Mouse (Mus musculus): ENCODE results near the gene Sympk. TPM values are rescaled to one million over a fixed set of nuclear protein-coding genes. Genes with fewer than 3 reads are reported as not detected.

Gene Sympk
- polyA plus RNA-seq, 1 experiment from 2014 or later: 29.6 TPM

DNA sequence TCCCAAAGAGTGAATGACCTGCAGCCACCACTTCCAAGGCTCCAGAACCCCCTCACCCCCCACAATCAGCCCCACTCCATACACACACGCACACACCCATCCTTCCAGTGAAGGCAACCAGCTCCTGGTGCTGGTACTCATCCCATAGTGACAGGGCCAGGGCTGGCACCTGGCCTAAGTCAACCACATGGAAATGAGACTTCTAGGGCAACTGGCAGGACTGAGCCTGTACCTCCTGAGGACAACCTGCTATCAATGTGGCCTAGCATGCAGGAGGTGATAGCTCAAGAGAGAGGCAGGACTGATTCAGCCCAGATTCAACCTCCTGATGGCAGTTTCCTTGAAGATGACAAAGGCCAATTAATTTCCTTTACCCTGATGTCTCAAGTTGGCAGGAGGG is 76.1 kb downstream of the Sympk start:
- Histone ChIP-seq H3K9me3 (no peaks in the 10 kb centered on the region), H3K9ac (no peak overlapping the region), H3K4me1 (replicated peaks) (peaks cover 18% of the 10 kb centered on the region), H3K27ac (no peak overlapping the region), H3K4me3 (replicated peaks) (no peak overlapping the region), H3K36me3 (0 out of 2 replicates have a peak, but pooled peaks cover 2% of the 10 kb centered on the region), H3K4me2 (replicated peaks) (no peak overlapping the region), H3K27me3 (replicated peaks) (no peaks in the 10 kb centered on the region)
- 79% methylated on average over 1 of the region's 1 CpGs for WGBS
- ATAC-seq: no peak

DNA sequence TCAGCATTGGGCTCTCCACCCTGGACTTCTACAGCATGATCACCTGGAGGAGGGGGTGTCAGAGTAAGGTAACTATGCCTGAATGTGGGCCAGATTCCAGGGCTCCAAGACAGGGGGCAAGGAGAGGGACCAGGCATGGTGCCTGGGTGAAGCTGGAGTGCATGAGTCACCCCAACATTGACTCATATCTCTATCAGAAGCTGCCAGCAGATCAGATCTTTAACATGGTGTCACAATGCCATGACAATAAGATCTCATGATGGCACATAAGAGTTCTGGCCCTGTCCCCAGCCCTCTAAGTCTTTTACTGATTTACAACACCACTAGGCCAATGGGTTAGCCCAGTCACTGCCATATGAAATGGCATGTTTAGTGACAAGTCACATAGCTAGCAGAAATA is 79.6 kb downstream of the Sympk start:
- 0 out of 2 replicates have a peak, but pooled peaks cover 2% of the 10 kb centered on the region for H3K36me3 ChIP-seq
- H3K27ac ChIP-seq: no peak overlapping the region
- H3K9ac ChIP-seq: no peak overlapping the region
- no peaks in the 10 kb centered on the region for H3K27me3 ChIP-seq (replicated peaks)
- no peak overlapping the region for H3K4me3 ChIP-seq (replicated peaks)
- H3K4me2 ChIP-seq (replicated peaks): no peak overlapping the region
- no peak for ATAC-seq
- H3K4me1 ChIP-seq (replicated peaks): no peaks in the 10 kb centered on the region
- no peaks in the 10 kb centered on the region for H3K9me3 ChIP-seq

Other genes starting within 250 kb of the Sympk start
- not detected in 2 replicates for gene Psg19, start 225.9 kb upstream of the Sympk start, polyA plus RNA-seq (2015; fragmentation: Nextera tagmentation; extraction: Ambion mirVana)
- 0.13 TPM in 2 replicates for gene Psg17, start 202.8 kb upstream of the Sympk start, polyA plus RNA-seq (2015; fragmentation: Nextera tagmentation; extraction: Ambion mirVana)
- gene Mill2, start 184.4 kb upstream of the Sympk start, polyA plus RNA-seq (2015; fragmentation: Nextera tagmentation; extraction: Ambion mirVana): 0.73 TPM in 2 replicates
- gene Pglyrp1, start 153.0 kb upstream of the Sympk start, polyA plus RNA-seq (2015; fragmentation: Nextera tagmentation; extraction: Ambion mirVana): 53.1 and 72.8 TPM in 2 replicates
- gene Ccdc61, start 114.0 kb upstream of the Sympk start, polyA plus RNA-seq (2015; fragmentation: Nextera tagmentation; extraction: Ambion mirVana): 25.2 and 29.2 TPM in 2 replicates
- gene Nova2, start 98.5 kb upstream of the Sympk start, polyA plus RNA-seq (2015; fragmentation: Nextera tagmentation; extraction: Ambion mirVana): 0.49 and 0.57 TPM in 2 replicates
- gene Nanos2, start 37.0 kb upstream of the Sympk start, polyA plus RNA-seq (2015; fragmentation: Nextera tagmentation; extraction: Ambion mirVana): not detected in 2 replicates
- gene Mypop, start 33.1 kb upstream of the Sympk start, polyA plus RNA-seq (2015; fragmentation: Nextera tagmentation; extraction: Ambion mirVana): 2.5 and 2.9 TPM in 2 replicates
- 24.5 and 24.6 TPM in 2 replicates for gene Irf2bp1, start 20.3 kb upstream of the Sympk start, polyA plus RNA-seq (2015; fragmentation: Nextera tagmentation; extraction: Ambion mirVana)
- gene Foxa3, start 839 bp upstream of the Sympk start, polyA plus RNA-seq (2015; fragmentation: Nextera tagmentation; extraction: Ambion mirVana): 26.6 and 28.3 TPM in 2 replicates
- not detected in 2 replicates for gene Rsph6a, start 30.3 kb downstream of the Sympk start, polyA plus RNA-seq (2015; fragmentation: Nextera tagmentation; extraction: Ambion mirVana)
- 11.0 and 13.4 TPM in 2 replicates for gene Dmwd, start 51.9 kb downstream of the Sympk start, polyA plus RNA-seq (2015; fragmentation: Nextera tagmentation; extraction: Ambion mirVana)
- 52.2 and 53.7 TPM in 2 replicates for gene Dmpk, start 59.5 kb downstream of the Sympk start, polyA plus RNA-seq (2015; fragmentation: Nextera tagmentation; extraction: Ambion mirVana)
- gene Six5, start 70.2 kb downstream of the Sympk start, polyA plus RNA-seq (2015; fragmentation: Nextera tagmentation; extraction: Ambion mirVana): 8.7 and 8.8 TPM in 2 replicates
- 1.8 and 2.3 TPM in 2 replicates for gene Gm4969, start 94.0 kb downstream of the Sympk start, polyA plus RNA-seq (2015; fragmentation: Nextera tagmentation; extraction: Ambion mirVana)
- gene Fbxo46, start 95.5 kb downstream of the Sympk start, polyA plus RNA-seq (2015; fragmentation: Nextera tagmentation; extraction: Ambion mirVana): 10.5 and 12.8 TPM in 2 replicates
- gene Qpctl, start 124.9 kb downstream of the Sympk start, polyA plus RNA-seq (2015; fragmentation: Nextera tagmentation; extraction: Ambion mirVana): 9.2 and 11.5 TPM in 2 replicates
- 138 TPM in 2 replicates for gene Snrpd2, start 125.3 kb downstream of the Sympk start, polyA plus RNA-seq (2015; fragmentation: Nextera tagmentation; extraction: Ambion mirVana)
- gene Gipr, start 141.8 kb downstream of the Sympk start, polyA plus RNA-seq (2015; fragmentation: Nextera tagmentation; extraction: Ambion mirVana): 2.5 and 2.8 TPM in 2 replicates
- 6.5 and 7.3 TPM in 2 replicates for gene Eml2, start 152.0 kb downstream of the Sympk start, polyA plus RNA-seq (2015; fragmentation: Nextera tagmentation; extraction: Ambion mirVana)
- gene Gpr4, start 188.2 kb downstream of the Sympk start, polyA plus RNA-seq (2015; fragmentation: Nextera tagmentation; extraction: Ambion mirVana): 1.4 and 1.5 TPM in 2 replicates
- gene Opa3, start 204.0 kb downstream of the Sympk start, polyA plus RNA-seq (2015; fragmentation: Nextera tagmentation; extraction: Ambion mirVana): 36.8 and 39.4 TPM in 2 replicates
- gene Vasp, start 247.4 kb downstream of the Sympk start, polyA plus RNA-seq (2015; fragmentation: Nextera tagmentation; extraction: Ambion mirVana): 109 and 114 TPM in 2 replicates

Data from intestine, embryonic 15.5 days (tissue).